Mouse (Mus musculus): ENCODE measurements around the gene Elmo1.
A peak's percentile ranks its signal among the peaks of the same experiment; 100 is the strongest.

- TF ChIP-seq CTCF (IDR thresholded peaks at IDR 0.05; ENCODE audit: low read depth, low read length): peak; percentile 74
- no peak for TF ChIP-seq POLR2A (IDR thresholded peaks at IDR 0.05; ENCODE audit: insufficient read depth, low read length)
Observed at GRCm38 (mm10) chr13:20471732-20472131, 381.3 kb downstream of the Elmo1 start.

Measured in ES-Bruce4 (cell line).